Mouse (Mus musculus): ENCODE measurements around the gene Ank2. TPM values are rescaled to one million over a fixed set of nuclear protein-coding genes. Genes with fewer than 3 reads are reported as not detected.
A peak's percentile ranks its signal among the peaks of the same experiment; 100 is the strongest.

Gene Ank2
- total RNA-seq, 2 experiments from 2014 or later, result 847 to 969 TPM

DNA sequence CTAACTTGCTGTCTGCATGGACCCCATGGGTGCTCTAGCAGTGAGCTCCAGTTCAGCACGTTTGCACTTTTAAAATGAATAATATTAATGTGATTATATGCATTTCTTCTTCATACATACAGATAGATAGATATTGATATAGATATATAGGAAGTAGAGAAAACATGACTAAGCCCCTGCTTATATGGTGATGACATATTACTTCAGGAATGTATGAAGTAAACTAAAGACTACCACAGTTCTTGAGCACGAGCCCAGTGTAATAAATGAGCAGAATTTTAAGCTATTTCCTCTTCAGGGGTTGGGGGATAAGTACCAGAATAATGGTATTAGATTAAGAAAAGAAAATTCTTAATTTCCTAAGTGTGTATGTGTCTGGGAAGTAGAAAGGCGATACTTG, 479.4 kb downstream of the Ank2 start:
- intact Hi-C loops (cut with DNase I), result no loop called here

GRCm38 (mm10) chr3:127019109-127019508, 480.0 kb downstream of the Ank2 start:
- intact Hi-C loops (cut with DNase I), result no loop called here
- DNase-seq (ENCODE audit: low spot score in 2 of 2), result no peak

More for the DNA sequence above, 479.4 kb downstream of the Ank2 start:
- no peak for DNase-seq (ENCODE audit: low spot score in 2 of 2)

GRCm38 (mm10) chr3:127017523-127017922, 481.6 kb downstream of the Ank2 start:
- no peak for DNase-seq (ENCODE audit: low spot score in 2 of 2)
- intact Hi-C loops (cut with DNase I), result no loop called here

- DNase-seq (ENCODE audit: low spot score in 2 of 2), result no peak
- intact Hi-C loops (cut with DNase I), result no loop called here
These were observed 483.6 kb downstream of the Ank2 start for GRCm38 (mm10) chr3:127015596-127015995.

- intact Hi-C loops (cut with DNase I), result no loop called here
- no peak for DNase-seq (ENCODE audit: low spot score in 2 of 2)
These were observed 484.0 kb downstream of the Ank2 start for GRCm38 (mm10) chr3:127015175-127015574.

GRCm38 (mm10) chr3:127013976-127014375, 485.2 kb downstream of the Ank2 start:
- intact Hi-C loops (cut with DNase I), result no loop called here

GRCm38 (mm10) chr3:127012525-127012924, 486.6 kb downstream of the Ank2 start:
- intact Hi-C loops (cut with DNase I), result no loop called here
- no peak for DNase-seq (ENCODE audit: low spot score in 2 of 2)

More at GRCm38 (mm10) chr3:127013976-127014375, 485.2 kb downstream of the Ank2 start:
- DNase-seq (ENCODE audit: low spot score in 2 of 2), result no peak

DNA sequence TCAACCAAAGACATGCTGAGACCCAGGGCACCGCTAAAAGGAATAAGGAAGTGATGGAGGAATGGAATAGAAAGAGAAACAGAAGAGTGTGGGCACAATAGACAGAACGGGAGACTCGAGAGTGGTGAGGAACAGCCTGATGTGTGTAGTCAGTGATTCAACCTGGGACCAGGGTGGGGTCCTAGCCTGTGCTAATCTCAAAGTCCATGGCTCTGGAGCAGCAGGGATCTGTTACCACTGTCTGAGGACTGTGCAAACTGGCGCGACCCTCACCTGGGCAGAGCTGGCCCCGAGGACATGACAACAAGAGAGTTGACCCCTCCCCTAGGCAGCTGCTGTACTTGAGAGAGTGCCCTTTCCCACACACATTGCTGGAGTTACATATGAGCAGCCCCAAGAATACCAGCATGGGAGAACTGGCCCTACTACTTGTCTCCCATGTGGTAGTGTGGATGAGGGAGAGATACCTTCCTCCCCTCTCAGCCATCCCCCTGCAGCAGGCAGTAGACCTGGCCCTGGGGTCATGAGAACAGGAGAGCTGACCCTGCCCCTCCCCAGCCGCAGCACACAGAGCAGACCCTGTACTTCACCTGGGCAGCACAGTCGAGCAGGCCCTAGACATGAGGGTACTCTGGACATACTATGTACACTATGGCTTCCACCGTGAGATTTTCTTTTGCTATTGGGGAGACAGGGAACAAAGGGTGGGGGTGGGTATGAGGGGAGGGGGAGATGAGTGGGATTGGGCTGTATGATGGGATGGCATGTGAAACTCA, 493.1 kb downstream of the Ank2 start:
- intact Hi-C loops (cut with DNase I), result no loop called here
- no peak for DNase-seq (ENCODE audit: low spot score in 2 of 2)

DNA sequence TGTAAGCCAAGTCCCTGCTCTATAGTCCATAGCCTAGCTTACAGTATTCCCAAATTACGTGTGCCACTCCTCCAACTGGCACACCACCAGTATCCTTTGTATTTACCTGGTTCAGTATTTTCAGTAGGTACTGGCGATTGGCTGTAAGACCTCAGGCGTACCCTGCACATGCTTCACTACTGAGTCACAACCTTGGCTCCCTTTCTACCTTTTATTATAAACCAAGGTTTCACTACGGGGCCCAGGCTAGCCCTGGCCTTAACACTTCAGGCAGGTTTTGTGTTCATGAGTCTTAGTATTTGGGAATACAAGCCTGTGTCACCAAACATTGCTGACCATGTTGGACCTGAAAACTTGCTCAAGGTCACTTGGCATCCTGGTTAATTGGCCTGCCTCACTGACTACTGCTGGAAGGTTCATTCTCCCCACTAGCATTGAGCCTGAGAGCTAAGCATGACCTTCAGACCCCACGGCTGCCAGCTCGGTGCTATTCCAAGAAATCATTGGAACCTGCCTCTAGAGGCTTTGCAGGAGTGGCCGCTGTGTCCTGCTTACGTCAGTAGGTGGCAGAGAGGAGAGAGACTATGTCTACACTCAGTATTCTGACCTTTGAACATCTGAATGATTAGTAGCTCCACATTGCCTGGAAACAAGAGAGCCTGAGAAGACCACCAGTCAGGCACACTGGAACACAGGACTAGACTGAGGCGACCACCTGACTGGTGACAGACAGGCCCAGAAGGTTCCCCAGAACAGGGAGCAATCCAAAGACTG, 494.1 kb downstream of the Ank2 start:
- intact Hi-C loops (cut with DNase I), result no loop called here
- no peak for DNase-seq (ENCODE audit: low spot score in 2 of 2)

DNA sequence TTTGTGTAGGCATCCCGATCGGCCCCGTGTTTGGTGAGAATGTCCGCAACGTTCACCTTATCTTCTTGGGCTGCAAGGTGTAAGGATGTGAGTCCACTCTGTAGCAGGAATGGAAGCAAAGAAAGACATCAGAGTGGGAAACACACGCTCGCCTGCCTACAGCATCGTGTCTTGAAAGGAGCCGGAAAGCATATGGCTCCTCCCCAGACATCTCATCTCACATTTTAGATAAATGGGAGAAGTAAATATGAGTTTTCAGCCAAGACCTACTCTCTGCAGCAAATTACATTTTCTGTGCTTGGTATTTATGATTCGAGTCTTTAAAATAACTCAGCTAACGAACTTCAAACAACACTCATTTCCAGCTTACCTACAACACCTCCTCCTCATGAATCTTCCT, 495.2 kb downstream of the Ank2 start:
- DNase-seq (ENCODE audit: low spot score in 2 of 2), result no peak
- intact Hi-C loops (cut with DNase I), result no loop called here

GRCm38 (mm10) chr3:126998742-126999112, 500.4 kb downstream of the Ank2 start:
- no peak for DNase-seq (ENCODE audit: low spot score in 2 of 2)
- intact Hi-C loops (cut with DNase I), result loop anchor here (5.0 kb wide), 1 partner anchor 169 kb away; no protein-coding TSS in a partner anchor

GRCm38 (mm10) chr3:126998008-126998741, 501.0 kb downstream of the Ank2 start:
- DNase-seq (ENCODE audit: low spot score in 2 of 2), result peak; percentile 65 to 66
- intact Hi-C loops (cut with DNase I), result loop anchor here (5.0 kb wide), 1 partner anchor 169 kb away; no protein-coding TSS in a partner anchor

- no peak for DNase-seq (ENCODE audit: low spot score in 2 of 2)
- intact Hi-C loops (cut with DNase I), result loop anchor here (2.0 to 5.0 kb wide), 2 partner anchors 19 to 170 kb away; no protein-coding TSS in a partner anchor
These were observed 501.7 kb downstream of the Ank2 start for GRCm38 (mm10) chr3:126997391-126998007.

- DNase-seq (ENCODE audit: low spot score in 2 of 2), result no peak
- intact Hi-C loops (cut with DNase I), result loop anchor here (2.0 to 5.0 kb wide), 2 partner anchors 18 to 171 kb away; no protein-coding TSS in a partner anchor
These were observed 502.4 kb downstream of the Ank2 start for GRCm38 (mm10) chr3:126996721-126997120.

DNA sequence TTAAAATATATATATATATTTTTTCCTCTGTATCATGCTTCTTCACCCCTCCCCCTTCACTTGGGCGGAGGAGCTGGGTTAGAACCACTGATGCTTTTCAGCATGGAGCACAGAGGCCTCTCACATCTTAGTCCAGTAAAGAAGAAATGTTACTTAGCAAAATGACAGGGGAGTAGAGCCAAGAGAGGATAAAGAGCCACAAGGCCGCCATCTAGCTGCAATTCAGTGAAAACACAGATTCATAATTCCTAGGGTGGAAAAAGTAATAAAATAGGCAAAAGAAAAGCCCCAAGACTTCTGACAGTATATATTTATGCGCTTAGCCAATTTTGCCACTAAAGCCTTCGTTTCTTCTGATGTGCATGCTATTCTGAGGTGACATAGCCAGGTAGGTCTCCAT, 503.2 kb downstream of the Ank2 start:
- intact Hi-C loops (cut with DNase I), result loop anchor here (2.0 to 5.0 kb wide), 2 partner anchors 17 to 171 kb away; no protein-coding TSS in a partner anchor
- no peak for DNase-seq (ENCODE audit: low spot score in 2 of 2)

GRCm38 (mm10) chr3:126994149-126994548, 505.0 kb downstream of the Ank2 start:
- no peak for DNase-seq (ENCODE audit: low spot score in 2 of 2)
- intact Hi-C loops (cut with DNase I), result no loop called here

DNA sequence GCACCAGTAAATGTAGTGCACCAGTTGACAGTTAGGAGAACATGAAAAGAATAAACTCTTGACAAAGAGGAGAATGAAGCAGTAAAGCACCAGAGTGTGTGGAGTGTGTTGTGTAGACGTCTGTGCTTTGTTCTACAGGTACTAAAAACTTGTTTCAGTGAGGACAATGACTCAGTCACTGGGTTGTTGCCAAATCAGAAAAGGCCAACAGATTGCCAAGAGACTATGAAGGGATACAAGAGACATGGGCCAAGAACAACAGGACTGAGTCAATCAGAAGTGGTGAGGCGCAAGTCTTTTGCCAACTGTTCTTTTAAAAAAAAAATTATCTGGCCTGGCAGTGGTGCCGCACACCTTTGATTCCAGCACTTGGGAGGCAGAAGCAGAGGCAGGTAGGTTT, 509.2 kb downstream of the Ank2 start:
- DNase-seq (ENCODE audit: low spot score in 2 of 2), result no peak
- intact Hi-C loops (cut with DNase I), result no loop called here

- no peak for DNase-seq (ENCODE audit: low spot score in 2 of 2)
- intact Hi-C loops (cut with DNase I), result no loop called here
These were observed 512.5 kb downstream of the Ank2 start for GRCm38 (mm10) chr3:126986687-126987086.

GRCm38 (mm10) chr3:126982814-126983213, 516.3 kb downstream of the Ank2 start:
- intact Hi-C loops (cut with DNase I), result no loop called here
- no peak for DNase-seq (ENCODE audit: low spot score in 2 of 2)

Data from left cerebral cortex, postnatal 36 days (tissue).